Mouse (Mus musculus) right cerebral cortex, postnatal 25 days (tissue): ENCODE measurements at regions not wholly inside any gene's neighbourhood (a gene's known extent, or its start where the extent isn't known, plus 50 kb on each side); places are given as distances from the start of the nearest gene placed in this dataset.

Experiments
- DNase-seq: peaks from one replicate; pipeline ENCODE4 v3.0.0; 2022

DNA sequence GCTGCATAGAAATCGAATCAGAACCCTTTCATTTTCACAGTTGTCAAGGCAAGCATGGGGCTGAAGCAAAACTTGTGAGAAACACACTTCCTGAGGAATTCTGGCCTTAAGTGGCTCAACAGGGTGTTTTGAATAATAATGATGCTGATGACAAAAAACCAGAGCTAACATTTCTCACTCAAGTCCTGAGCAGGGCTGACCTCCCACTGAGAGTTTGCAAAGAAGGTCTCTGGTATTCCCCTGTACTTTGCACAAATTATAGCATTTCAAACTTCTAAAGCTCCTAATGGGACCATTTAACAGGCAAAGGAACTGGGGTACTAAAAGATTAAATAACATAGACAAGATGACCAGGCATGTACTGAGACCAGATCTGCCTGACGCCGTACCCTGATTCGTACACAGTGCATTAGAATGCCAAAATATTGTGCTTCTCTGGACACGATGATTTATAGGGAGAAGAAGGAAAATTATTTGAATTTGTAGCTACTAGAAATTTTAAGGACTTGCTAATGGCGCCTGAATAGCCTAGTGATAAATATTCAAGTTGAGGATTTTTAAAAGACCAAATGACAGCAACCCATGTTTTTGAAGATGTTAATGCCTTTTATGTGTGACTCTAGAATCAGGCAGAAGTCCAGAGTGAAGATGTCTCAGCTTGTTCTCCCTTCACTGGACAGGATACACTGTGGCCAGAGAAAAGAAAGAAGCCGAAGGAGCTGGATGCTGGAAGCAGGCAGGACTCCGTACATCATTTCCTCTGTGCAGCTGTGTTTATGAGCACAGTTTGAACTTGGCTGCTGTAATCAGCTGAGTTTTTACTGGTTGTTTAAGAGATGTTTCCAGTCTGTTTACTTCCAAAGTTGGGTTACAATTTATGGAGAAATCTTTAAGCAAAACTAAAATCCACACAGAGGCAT lies 1056.7 kb downstream of the Fam19a2 start:
- no peak for DNase-seq

- no peak for DNase-seq
These were observed 1056.8 kb downstream of the Slc16a7 start for GRCm38 (mm10) chr10:124332491-124332890.

DNA sequence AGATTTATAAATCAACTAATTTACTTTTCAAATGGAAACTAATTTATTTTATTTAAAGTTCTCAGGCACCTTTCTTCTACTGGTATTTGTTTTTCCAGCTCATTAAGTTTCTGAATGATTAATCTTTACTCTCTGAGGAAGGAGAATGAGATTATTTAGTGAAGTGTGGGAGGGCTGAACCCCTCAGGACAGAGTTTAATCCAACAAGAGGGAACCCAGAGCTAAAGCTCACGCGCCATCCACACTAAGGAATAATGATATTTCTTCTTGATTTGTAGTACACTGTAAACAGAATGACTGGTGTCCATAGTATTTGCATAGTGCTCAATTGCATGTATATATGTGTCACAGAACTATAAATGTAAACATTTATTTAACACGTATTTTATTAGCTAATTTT lies 1050.3 kb downstream of the Slc16a7 start:
- no peak for DNase-seq

GRCm38 (mm10) chr10:124349300-124349699 lies 1040.0 kb downstream of the Slc16a7 start:
- no peak for DNase-seq

DNA sequence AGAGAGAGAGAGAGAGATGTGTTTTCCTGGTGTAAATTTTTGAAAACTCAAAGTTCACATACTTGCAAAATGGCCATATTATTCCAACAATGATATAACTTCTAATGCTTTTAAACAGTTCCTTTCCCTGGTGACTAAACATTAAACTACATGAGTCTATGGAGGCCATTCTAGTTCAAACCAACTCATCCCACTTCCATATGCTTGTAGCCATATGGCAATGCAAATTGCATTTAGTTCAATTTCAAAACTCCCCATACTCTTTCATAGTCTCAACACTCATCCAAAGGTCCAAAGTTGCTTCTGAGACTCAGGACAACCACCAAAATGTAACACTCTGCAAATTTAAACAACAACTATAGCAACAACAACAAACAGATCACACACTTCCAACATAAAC lies 1026.5 kb downstream of the Slc16a7 start:
- DNase-seq = no peak

- DNase-seq = no peak
These were observed 1018.3 kb downstream of the Slc16a7 start for GRCm38 (mm10) chr10:124370994-124371393.

- DNase-seq = no peak
These were observed 986.6 kb downstream of the Slc16a7 start for GRCm38 (mm10) chr10:124402647-124403046.

GRCm38 (mm10) chr10:124409633-124410032 lies 979.6 kb downstream of the Slc16a7 start:
- DNase-seq = no peak

DNA sequence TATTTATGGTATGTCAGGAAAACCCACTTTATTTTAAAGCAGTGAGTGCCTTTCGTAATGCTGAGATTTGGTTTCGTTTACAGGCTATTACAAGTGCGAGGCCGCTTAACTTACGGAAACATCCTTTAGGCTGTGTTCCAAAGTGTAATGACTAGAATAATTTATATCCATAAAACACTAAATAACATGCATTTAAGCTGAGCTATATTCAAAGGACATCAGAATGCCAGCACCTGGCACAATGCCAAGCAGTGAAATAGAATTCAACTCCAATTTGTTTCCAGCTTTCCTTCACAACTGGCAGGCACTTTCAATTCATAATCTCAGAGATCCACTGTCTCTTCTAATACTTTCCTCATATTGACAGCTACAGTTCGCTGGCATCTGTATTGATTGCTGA lies 972.7 kb downstream of the Slc16a7 start:
- no peak for DNase-seq

GRCm38 (mm10) chr10:124423418-124423817 lies 965.8 kb downstream of the Slc16a7 start:
- DNase-seq = no peak
